Mouse (Mus musculus): ENCODE results near the gene Sppl2b.
"Not testable (repeated sequence)": the region's sequence is repeated elsewhere in the genome, so short reads cannot be mapped to it uniquely, and the experiment has no call there.

Sppl2b gene

DNA sequence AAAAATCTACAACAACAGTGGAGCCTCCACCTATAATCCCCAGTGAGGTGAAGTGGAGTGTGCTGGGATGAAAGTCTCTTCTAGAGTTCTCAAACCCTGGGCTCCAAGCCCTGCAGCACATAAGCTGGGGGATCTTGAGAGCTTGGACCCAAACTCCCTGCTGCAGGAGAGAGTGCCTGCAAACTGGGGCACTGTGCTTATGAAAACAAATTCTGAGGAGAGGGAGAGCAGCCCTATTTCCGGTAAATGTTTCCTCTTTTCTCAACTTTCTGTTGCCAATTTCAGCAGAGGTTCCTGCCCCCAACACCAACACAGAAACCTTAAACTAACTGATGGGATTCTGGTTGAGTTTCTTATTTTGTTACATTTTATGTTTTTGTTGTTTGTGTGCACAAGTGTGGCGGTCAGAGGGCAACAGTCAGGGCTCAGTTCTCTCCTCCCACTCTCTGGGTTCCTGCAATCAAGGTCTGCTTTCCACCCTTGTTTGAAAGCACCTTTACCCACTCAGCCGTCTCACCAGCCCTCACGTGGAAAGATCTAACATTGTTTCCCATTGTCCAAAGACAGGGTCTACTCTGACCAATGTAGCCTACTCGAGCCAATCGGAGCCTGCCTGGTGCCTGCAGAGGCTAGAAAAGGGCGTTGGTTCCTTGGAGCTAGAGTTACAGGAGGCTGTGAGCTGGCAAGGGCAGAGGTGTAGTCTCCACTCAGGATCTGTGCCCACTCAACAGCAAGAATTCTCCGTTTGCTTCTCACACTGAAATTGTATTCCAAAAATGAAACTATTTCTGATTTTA is 31.0 kb upstream of the Sppl2b start:
- DNase-seq (ENCODE audit: low read depth) = no peak

DNA sequence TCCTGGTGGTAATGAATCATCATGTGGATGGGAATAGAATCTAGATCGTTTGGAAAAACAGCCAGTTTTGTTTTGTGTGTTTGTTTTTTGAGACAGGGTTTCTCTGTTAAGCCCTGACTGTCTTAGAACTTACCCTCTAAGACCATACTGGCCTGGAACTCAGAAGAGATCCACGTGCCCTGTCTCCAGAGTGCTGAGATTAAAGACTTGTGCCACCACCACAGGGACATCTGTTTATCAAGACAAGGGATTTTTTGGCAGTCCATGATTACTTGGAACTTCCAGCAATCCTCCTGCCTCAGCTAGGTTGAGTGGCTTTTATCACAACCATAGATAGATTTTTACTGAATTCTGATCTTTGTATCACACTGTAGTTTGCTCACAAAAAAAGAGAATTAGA is 30.2 kb upstream of the Sppl2b start:
- no peak for DNase-seq (ENCODE audit: low read depth)

- DNase-seq (ENCODE audit: low read depth) = peak; percentile 100
Observed at GRCm38 (mm10) chr10:80826151-80827062, 28.7 kb upstream of the Sppl2b start, which contains the start of gene Oaz1. TSS of gene Oaz1 (plus strand) at chr10:80826656.

DNA sequence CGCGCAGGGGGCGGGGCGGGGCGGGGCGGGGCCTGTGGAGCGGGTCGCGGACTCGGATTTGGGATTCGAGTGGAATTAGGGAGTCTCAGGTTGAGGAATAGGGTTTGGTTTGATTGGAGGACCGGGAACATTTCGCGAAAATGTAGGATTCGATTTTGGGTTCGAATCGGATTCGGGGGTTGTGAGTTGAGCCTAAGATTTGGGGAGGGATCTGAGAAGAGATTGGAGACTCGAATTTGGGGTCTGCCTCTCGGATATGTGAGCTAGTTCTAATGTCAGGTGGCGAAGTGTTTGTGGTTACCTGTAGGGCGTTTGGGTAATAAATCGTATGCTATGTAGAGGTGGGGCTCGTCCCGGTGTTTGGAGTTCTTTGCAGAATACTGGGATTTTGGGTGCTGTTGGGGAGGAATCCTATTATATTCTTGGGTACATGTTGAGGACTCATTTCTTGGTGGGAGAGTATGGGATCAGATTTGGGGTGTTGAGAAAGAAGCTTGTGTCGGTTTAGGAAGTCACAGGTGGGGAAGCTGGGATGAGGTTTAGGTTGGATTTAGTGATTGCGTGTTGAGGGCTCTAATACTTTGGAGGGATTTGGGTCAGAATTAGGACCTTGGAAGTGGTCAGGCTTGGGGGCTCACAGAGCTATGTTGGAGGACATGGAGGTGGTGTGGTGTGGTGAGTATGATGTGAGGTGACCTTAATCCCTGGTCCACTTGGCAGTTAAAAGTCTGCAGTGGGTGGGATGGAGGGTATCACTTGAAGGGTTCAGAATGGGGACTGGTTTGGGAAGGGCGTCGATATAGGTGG is 27.8 kb upstream of the Sppl2b start:
- DNase-seq (ENCODE audit: low read depth) = no peak

- no peak for DNase-seq (ENCODE audit: low read depth)
Observed at GRCm38 (mm10) chr10:80827870-80828420, 27.1 kb upstream of the Sppl2b start.

- not testable (repeated sequence) for DNase-seq (ENCODE audit: low read depth)
Observed at GRCm38 (mm10) chr10:80828587-80828986, 26.5 kb upstream of the Sppl2b start.

- DNase-seq (ENCODE audit: low read depth) = no peak
Observed at GRCm38 (mm10) chr10:80829359-80830278, 25.5 kb upstream of the Sppl2b start.

DNA sequence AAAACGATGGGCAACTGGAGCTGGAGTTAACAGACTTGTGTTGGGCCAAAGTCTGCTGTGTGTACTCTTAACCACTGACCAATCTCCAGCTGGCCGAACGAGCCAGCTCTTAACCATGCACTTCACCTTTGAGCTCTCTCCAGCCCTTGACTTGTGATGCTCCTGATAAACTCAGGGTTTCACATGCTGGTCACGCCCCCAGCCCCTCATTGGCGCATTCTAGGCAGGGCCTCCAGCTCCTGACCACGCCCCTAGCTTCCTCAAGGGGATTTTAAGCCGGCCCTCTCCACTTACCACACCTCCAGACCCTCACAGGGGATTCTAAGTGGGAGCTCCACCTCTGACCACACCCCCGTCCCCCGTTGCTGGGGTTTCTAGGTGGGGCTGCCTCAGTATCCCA is 23.9 kb upstream of the Sppl2b start:
- DNase-seq (ENCODE audit: low read depth) = no peak

DNA sequence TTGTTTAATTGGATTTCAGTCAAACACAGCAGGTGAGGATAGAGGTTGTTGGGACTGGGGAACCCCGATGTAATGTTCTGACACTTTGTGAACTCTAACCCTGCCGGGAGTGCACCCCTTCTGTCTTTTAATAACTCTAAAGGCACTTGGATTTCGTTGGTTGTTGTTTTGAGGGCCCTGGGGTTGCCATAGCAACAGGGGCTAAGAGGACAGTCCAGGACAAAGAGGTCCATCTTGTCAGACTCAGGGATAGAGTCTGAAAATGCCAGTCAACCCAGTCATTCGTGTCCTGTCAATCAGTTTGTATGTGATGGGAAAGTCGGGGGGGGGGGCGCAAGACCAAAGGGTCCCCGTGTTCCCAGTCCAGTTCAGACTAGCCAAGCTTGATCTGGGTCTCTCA is 22.3 kb upstream of the Sppl2b start:
- DNase-seq (ENCODE audit: low read depth) = no peak

GRCm38 (mm10) chr10:80835617-80836016 is 19.5 kb upstream of the Sppl2b start:
- no peak for DNase-seq (ENCODE audit: low read depth)

DNA sequence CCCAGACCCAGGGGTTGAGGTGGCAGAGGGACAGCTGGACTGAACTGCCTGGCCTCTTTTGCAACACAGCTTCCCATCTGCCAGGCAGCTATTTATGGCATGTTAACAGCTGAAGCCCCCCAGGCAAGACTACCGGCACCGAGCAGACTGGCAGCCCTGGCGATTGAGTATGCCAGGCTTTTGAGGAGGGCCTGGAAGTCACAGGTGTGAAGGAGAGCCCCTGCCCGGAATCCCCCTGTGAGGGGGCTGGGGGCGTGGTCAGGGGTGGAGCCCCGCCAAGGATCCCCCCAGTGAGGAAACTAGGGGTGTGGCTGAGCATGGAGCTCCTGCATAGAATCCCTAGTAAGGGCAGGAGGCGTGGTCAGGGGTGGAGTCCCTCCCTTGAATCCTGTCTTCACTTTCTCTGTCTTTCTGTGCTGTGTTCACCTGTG is 18.1 kb upstream of the Sppl2b start:
- no peak for DNase-seq (ENCODE audit: low read depth)

- no peak for DNase-seq (ENCODE audit: low read depth)
Observed at GRCm38 (mm10) chr10:80837827-80838226, 17.2 kb upstream of the Sppl2b start.

GRCm38 (mm10) chr10:80838346-80838912 is 16.6 kb upstream of the Sppl2b start:
- DNase-seq (ENCODE audit: low read depth) = no peak

GRCm38 (mm10) chr10:80839848-80840247 is 15.2 kb upstream of the Sppl2b start:
- no peak for DNase-seq (ENCODE audit: low read depth)

DNA sequence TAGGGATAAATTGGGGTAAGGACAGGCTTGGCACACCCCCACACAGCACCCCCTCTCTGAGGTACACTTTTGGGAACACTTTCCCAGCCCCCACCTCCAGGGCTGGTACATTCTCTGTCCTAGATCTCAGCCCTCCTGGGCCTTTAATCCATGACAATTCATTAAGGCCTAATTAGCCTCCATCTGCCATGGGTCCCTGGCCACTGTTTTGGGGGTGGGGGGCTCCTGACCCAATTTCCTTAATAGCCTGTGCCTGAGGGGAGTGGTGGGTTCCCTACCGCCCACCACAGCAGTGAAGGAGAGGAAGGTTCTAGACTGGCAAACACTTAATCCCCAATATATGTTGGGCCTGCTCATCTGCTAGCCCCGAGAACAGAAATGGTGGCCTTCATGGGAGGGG is 13.4 kb upstream of the Sppl2b start:
- DNase-seq (ENCODE audit: low read depth) = no peak

GRCm38 (mm10) chr10:80842334-80842733 is 12.7 kb upstream of the Sppl2b start:
- DNase-seq (ENCODE audit: low read depth) = no peak

GRCm38 (mm10) chr10:80843087-80843930 is 11.8 kb upstream of the Sppl2b start:
- no peak for DNase-seq (ENCODE audit: low read depth)

DNA sequence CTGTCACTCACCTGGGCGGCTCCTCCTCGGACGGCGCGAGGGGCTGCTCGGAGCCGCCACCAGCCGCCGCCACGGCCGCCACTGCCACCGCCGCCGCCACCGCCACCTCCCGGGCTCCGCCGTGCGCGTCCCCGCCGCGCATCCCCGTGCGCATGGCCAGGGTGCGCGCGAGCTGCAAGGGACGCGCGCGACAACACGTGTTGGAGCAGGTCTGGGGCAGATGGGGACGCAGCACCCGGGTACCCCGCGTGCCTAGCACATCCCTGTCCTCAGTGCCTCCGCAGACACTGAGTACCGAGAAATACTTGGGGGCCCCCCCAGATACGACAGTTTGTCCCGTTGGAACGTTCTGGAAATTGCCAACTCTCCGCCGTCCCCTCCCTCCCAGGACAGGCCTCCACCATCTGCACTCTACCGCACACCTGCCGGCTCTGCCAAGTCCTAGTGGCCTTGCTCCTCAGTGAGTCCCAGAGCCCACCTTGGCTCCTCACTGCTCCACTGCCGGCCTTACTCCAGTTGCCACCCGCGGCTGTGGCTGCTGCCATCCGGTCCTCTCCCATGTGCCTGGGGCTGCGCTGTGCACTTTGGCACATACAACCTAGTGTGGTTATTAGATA is 11.0 kb upstream of the Sppl2b start, which contains the start of gene Lingo3:
Gene Lingo3 (minus strand): TSS at position 109 of the 617 bp plus-strand sequence.
- no peak for DNase-seq (ENCODE audit: low read depth)

Measured in fibroblast of lung, adult 2 months (primary cell).